Mouse (Mus musculus): ENCODE data around the gene Tcf3. TPM values are rescaled to one million over a fixed set of nuclear protein-coding genes. Genes with fewer than 3 reads are reported as not detected.

Tcf3 gene
- polyA plus RNA-seq, 2 experiments: 41.9 to 54.7 TPM

GRCm38 (mm10) chr10:80396822-80397523 lies 36.5 kb downstream of the Tcf3 start:
- peak overlapping the region in 1 of 2 experiments; percentile 90; a peak in 2 of 4 replicates for H3K4me3 ChIP-seq (ENCODE audit: insufficient read depth in 1 of 2, low read depth in 2 of 2, low read length in 2 of 2)
- peak overlapping the region; percentile 97 for H3K27ac ChIP-seq
- peak overlapping the region; percentile 99 for H3K4me2 ChIP-seq (ENCODE audit: low read depth)
- no peaks in the 10 kb centered on the region for H3K9me3 ChIP-seq (ENCODE audit: control insufficient read depth, low read length)
- no peak for DNase-seq (ENCODE audit: low read depth in 3 of 3, low spot score in 3 of 3)
- no peak for TF ChIP-seq CTCF (IDR thresholded peaks at IDR 0.05; ENCODE audit: low read depth)
- TF ChIP-seq EP300 (IDR thresholded peaks at IDR 0.05; ENCODE audit: low read depth): no peak
- no peak for ATAC-seq (ENCODE audit: insufficient read depth)
- H3K36me3 ChIP-seq (replicated peaks; ENCODE audit: control insufficient read depth, insufficient read depth, low read depth): peaks cover 30% of the 10 kb centered on the region
- peaks cover 17 to 19% of the 10 kb centered on the region in 2 experiments for H3K4me1 ChIP-seq (replicated peaks; ENCODE audit: control insufficient read depth in 2 of 2, insufficient read depth in 2 of 2, low read length in 1 of 2)
- no peaks in the 10 kb centered on the region for H3K27me3 ChIP-seq (ENCODE audit: control insufficient read depth, insufficient read depth, low read length)
- H3K9ac ChIP-seq (replicated peaks): peak overlapping the region; percentile 88
- 71% methylated on average over 11 of the region's 11 CpGs for WGBS (ENCODE audit: insufficient replicate concordance)

- DNase-seq (ENCODE audit: low read depth in 3 of 3, low spot score in 3 of 3): no peak
- Histone ChIP-seq H3K4me2 (ENCODE audit: low read depth) (no peak overlapping the region), H3K9me3 (ENCODE audit: control insufficient read depth, low read length) (no peaks in the 10 kb centered on the region), H3K36me3 (replicated peaks; ENCODE audit: control insufficient read depth, insufficient read depth, low read depth) (peaks cover 33% of the 10 kb centered on the region), H3K9ac (replicated peaks) (no peak overlapping the region), H3K27ac (no peak overlapping the region), H3K4me1 (replicated peaks; ENCODE audit: control insufficient read depth in 2 of 2, insufficient read depth in 2 of 2, low read length in 1 of 2) (peaks cover 11 to 15% of the 10 kb centered on the region in 2 experiments), H3K4me3 (ENCODE audit: insufficient read depth in 1 of 2, low read depth in 2 of 2, low read length in 2 of 2) (no peak overlapping the region), H3K27me3 (ENCODE audit: control insufficient read depth, insufficient read depth, low read length) (no peaks in the 10 kb centered on the region)
- no peak for TF ChIP-seq CTCF (IDR thresholded peaks at IDR 0.05; ENCODE audit: low read depth)
- no peak for TF ChIP-seq EP300 (IDR thresholded peaks at IDR 0.05; ENCODE audit: low read depth)
- no peak for ATAC-seq (ENCODE audit: insufficient read depth)
- WGBS (ENCODE audit: insufficient replicate concordance): 91% methylated on average over 35 of the region's 35 CpGs
These were observed 38.3 kb downstream of the Tcf3 start for GRCm38 (mm10) chr10:80395025-80395627.

DNA sequence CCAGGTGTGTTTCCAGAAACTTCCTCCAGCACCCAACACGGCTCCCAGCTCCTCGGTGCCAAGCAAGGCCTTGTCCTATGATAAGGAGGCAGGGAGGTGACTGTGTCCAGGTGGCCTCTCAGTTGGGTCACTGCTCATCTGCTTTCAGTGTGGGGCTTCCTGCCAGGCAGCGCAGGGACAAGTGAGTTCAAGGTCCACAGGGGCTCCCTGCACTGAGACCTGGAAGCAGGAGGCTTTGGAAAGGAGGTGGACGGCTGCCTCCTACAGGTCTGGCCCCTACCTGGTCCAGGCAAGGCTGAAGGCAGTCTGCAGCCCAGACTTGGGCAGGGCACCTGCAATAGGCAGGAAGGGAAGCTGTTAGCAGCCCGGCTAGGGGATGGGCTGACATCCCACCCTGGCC lies 40.8 kb downstream of the Tcf3 start:
- peaks cover 33% of the 10 kb centered on the region for H3K36me3 ChIP-seq (replicated peaks; ENCODE audit: control insufficient read depth, insufficient read depth, low read depth)
- H3K27ac ChIP-seq: no peak overlapping the region
- no peak overlapping the region for H3K4me3 ChIP-seq (ENCODE audit: insufficient read depth in 1 of 2, low read depth in 2 of 2, low read length in 2 of 2)
- peaks cover 14 to 16% of the 10 kb centered on the region in 2 experiments for H3K4me1 ChIP-seq (replicated peaks; ENCODE audit: control insufficient read depth in 2 of 2, insufficient read depth in 2 of 2, low read length in 1 of 2)
- DNase-seq (ENCODE audit: low read depth in 3 of 3, low spot score in 3 of 3): no peak
- no peaks in the 10 kb centered on the region for H3K27me3 ChIP-seq (ENCODE audit: control insufficient read depth, insufficient read depth, low read length)
- H3K9ac ChIP-seq (replicated peaks): no peak overlapping the region
- no peaks in the 10 kb centered on the region for H3K9me3 ChIP-seq (ENCODE audit: control insufficient read depth, low read length)
- WGBS (ENCODE audit: insufficient replicate concordance): 77% methylated on average over 5 of the region's 5 CpGs
- TF ChIP-seq CTCF (IDR thresholded peaks at IDR 0.05; ENCODE audit: low read depth): no peak
- TF ChIP-seq EP300 (IDR thresholded peaks at IDR 0.05; ENCODE audit: low read depth): no peak
- no peak overlapping the region for H3K4me2 ChIP-seq (ENCODE audit: low read depth)
- ATAC-seq (ENCODE audit: insufficient read depth): no peak

GRCm38 (mm10) chr10:80390697-80391096 lies 42.8 kb downstream of the Tcf3 start:
- H3K4me1 ChIP-seq (replicated peaks; ENCODE audit: control insufficient read depth in 2 of 2, insufficient read depth in 2 of 2, low read length in 1 of 2): peaks cover 17% of the 10 kb centered on the region in 2 experiments
- H3K9me3 ChIP-seq (ENCODE audit: control insufficient read depth, low read length): no peaks in the 10 kb centered on the region
- H3K4me3 ChIP-seq (ENCODE audit: insufficient read depth in 1 of 2, low read depth in 2 of 2, low read length in 2 of 2): no peak overlapping the region
- ATAC-seq (ENCODE audit: insufficient read depth): no peak
- H3K27ac ChIP-seq: no peak overlapping the region
- no peak overlapping the region for H3K4me2 ChIP-seq (ENCODE audit: low read depth)
- TF ChIP-seq CTCF (IDR thresholded peaks at IDR 0.05; ENCODE audit: low read depth) (no peak), EP300 (IDR thresholded peaks at IDR 0.05; ENCODE audit: low read depth) (no peak)
- DNase-seq (ENCODE audit: low read depth in 3 of 3, low spot score in 3 of 3): no peak
- no peaks in the 10 kb centered on the region; the same call in 1 of the 2 replicates for H3K27me3 ChIP-seq (ENCODE audit: control insufficient read depth, insufficient read depth, low read length)
- WGBS (ENCODE audit: insufficient replicate concordance): 80% methylated on average over 9 of the region's 9 CpGs
- H3K36me3 ChIP-seq (replicated peaks; ENCODE audit: control insufficient read depth, insufficient read depth, low read depth): peaks cover 33% of the 10 kb centered on the region
- no peak overlapping the region for H3K9ac ChIP-seq (replicated peaks)

DNA sequence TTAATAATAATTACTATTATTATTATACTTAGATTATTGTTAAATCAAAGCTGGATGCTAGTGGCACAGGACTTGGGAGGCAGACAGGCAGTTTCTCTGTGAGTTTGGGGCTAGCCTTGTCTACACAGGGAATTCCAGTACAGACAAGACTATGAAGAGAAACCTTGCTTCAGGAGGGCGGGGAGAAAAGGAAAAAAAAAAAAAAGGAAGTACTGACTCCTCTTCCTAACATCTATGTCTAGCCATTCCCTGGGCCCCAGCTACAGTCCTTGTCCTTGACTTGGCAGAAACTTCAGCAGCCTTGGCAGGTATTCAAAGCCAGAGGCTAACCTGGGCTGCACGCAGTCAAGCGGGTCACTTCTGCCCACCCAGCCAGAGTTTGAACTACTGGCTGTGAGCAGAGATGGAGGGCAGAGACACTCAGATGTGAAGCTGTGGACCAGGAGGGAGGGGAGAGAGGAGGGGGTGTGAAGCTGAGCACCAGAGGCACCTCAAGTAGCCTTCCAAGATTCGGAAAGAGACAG lies 44.2 kb downstream of the Tcf3 start:
- TF ChIP-seq EP300 (IDR thresholded peaks at IDR 0.05; ENCODE audit: low read depth) (no peak), CTCF (IDR thresholded peaks at IDR 0.05; ENCODE audit: low read depth) (no peak)
- Histone ChIP-seq H3K36me3 (replicated peaks; ENCODE audit: control insufficient read depth, insufficient read depth, low read depth) (peaks cover 23% of the 10 kb centered on the region), H3K27ac (no peak overlapping the region), H3K4me3 (ENCODE audit: insufficient read depth in 1 of 2, low read depth in 2 of 2, low read length in 2 of 2) (no peak overlapping the region), H3K9ac (replicated peaks) (no peak overlapping the region), H3K4me1 (replicated peaks; ENCODE audit: control insufficient read depth in 2 of 2, insufficient read depth in 2 of 2, low read length in 1 of 2) (peaks cover 31 to 32% of the 10 kb centered on the region in 2 experiments), H3K27me3 (ENCODE audit: control insufficient read depth, insufficient read depth, low read length) (no peaks in the 10 kb centered on the region; the same call in 1 of the 2 replicates), H3K4me2 (ENCODE audit: low read depth) (no peak overlapping the region), H3K9me3 (ENCODE audit: control insufficient read depth, low read length) (no peaks in the 10 kb centered on the region)
- 58% methylated on average over 4 of the region's 4 CpGs for WGBS (ENCODE audit: insufficient replicate concordance)
- ATAC-seq (ENCODE audit: insufficient read depth): no peak
- DNase-seq (ENCODE audit: low read depth in 3 of 3, low spot score in 3 of 3): no peak

All from liver, embryonic 14.5 days (tissue).